Mouse (Mus musculus) kidney, postnatal 14 days (tissue): ENCODE data around the gene Rapgef5.
"Not testable (repeated sequence)": the region's sequence is repeated elsewhere in the genome, so short reads cannot be mapped to it uniquely, and the experiment has no call there.

Experiments used
- DNase-seq: peaks from one replicate; pipeline ENCODE4 v3.0.0; 2022; ENCODE audit warnings: mixed read lengths

Gene Rapgef5

GRCm38 (mm10) chr12:117783426-117783825, 267.1 kb downstream of the Rapgef5 start:
- DNase-seq: no peak

- no peak for DNase-seq
Measured at GRCm38 (mm10) chr12:117786621-117787020, 270.3 kb downstream of the Rapgef5 start.

- DNase-seq: no peak
Measured at GRCm38 (mm10) chr12:117788513-117789011, 272.3 kb downstream of the Rapgef5 start.

- no peak for DNase-seq
Measured at GRCm38 (mm10) chr12:117789017-117789416, 272.7 kb downstream of the Rapgef5 start.

GRCm38 (mm10) chr12:117795303-117795702, 279.0 kb downstream of the Rapgef5 start:
- DNase-seq: no peak

- DNase-seq: not testable (repeated sequence)
Measured at GRCm38 (mm10) chr12:117803989-117804388, 287.7 kb downstream of the Rapgef5 start, which contains the start of gene Cdca7l. TSS of gene Cdca7l (plus strand) at chr12:117804289.

GRCm38 (mm10) chr12:117805576-117805975, 289.3 kb downstream of the Rapgef5 start:
- DNase-seq: no peak

GRCm38 (mm10) chr12:117806007-117806451, 289.8 kb downstream of the Rapgef5 start:
- DNase-seq: no peak

GRCm38 (mm10) chr12:117806470-117806869, 290.2 kb downstream of the Rapgef5 start:
- DNase-seq: no peak

GRCm38 (mm10) chr12:117807637-117808036, 291.4 kb downstream of the Rapgef5 start:
- DNase-seq: no peak

- DNase-seq: no peak
Measured at GRCm38 (mm10) chr12:117808355-117809326, 292.4 kb downstream of the Rapgef5 start.
